Mouse (Mus musculus): ENCODE measurements around the gene Aoc3. TPM values are rescaled to one million over a fixed set of nuclear protein-coding genes. Genes with fewer than 3 reads are reported as not detected.

Gene Aoc3
- polyA plus RNA-seq (2015; fragmentation: Nextera tagmentation; extraction: Ambion mirVana) = 0.20 and 0.38 TPM in 2 replicates

DNA sequence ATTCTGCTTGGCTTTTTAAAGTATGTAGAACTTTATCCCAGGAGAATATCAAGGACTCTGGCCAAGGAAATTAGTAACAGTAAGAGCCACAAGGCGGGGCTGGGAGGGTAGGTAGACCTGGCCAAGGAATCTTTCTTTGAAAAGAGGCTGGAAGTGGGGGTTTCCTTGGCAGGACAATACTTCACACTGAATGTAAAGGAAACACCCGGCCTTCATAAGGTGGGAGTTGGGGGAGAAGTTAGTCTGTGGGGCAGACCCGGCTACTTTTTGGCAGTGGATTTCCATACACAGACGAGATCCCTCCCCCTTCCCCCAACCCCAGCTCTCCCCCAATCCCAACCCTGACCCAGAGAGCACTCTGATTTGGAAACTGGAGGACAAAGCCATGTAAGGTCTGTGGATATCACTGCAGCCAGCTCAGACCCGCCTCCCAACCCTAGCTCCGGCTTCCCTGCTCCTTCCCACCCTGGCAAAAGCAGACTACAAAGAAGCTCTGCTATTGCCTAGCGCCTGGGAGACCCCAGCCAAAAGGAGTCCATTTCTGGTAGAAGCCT lies at the start of gene Aoc3:
Gene Aoc3 (plus strand): TSS at position 235 of the 554 bp plus-strand sequence.
- H3K9me3 ChIP-seq (replicated peaks) = no peaks in the 10 kb centered on the region
- H3K27me3 ChIP-seq (replicated peaks) = no peaks in the 10 kb centered on the region
- H3K36me3 ChIP-seq = peaks cover 6% of the 10 kb centered on the region
- H3K4me3 ChIP-seq (replicated peaks) = no peak within 1 kb of the TSS
- H3K27ac ChIP-seq (replicated peaks) = no peak within 1 kb of the TSS
- no peak for ATAC-seq (ENCODE audit: low FRiP score)
- no peak within 1 kb of the TSS for H3K4me2 ChIP-seq
- 0 out of 2 replicates have a peak, but pooled peaks cover 7% of the 10 kb centered on the region for H3K4me1 ChIP-seq
- no peak within 1 kb of the TSS for H3K9ac ChIP-seq (replicated peaks)
- 71% methylated on average over 7 of the region's 7 CpGs for WGBS

DNA sequence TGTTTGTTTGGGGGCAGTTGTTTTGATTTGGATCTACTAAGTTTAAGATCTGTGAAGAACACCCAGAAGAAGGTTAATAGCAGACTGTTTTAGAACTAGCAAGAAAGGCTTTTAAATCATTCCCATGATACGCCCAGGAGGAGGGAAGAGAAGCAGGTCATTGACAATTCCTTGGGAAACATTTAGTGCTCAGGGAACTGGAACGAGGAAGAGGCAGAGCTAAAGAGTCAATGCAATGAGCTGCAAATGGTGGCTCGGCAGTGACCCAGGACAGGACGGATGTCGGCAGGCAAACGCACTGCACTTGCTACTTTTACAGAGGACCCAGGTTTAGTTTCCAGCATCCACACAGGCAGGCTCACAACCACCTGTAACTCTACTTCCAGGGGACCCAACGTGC lies 49.6 kb upstream of the Aoc3 start:
- no peaks in the 10 kb centered on the region for H3K9me3 ChIP-seq (replicated peaks)
- no peaks in the 10 kb centered on the region; the same call in 1 of the 2 replicates for H3K27me3 ChIP-seq (replicated peaks)
- no peak for ATAC-seq (ENCODE audit: low FRiP score)
- H3K4me2 ChIP-seq = no peak overlapping the region
- WGBS = 45% methylated on average over 7 of the region's 7 CpGs
- no peak overlapping the region for H3K27ac ChIP-seq (replicated peaks)
- H3K36me3 ChIP-seq = peaks cover 6% of the 10 kb centered on the region
- no peak overlapping the region for H3K9ac ChIP-seq (replicated peaks)
- H3K4me1 ChIP-seq = peaks cover 29% of the 10 kb centered on the region
- H3K4me3 ChIP-seq (replicated peaks) = no peak overlapping the region

DNA sequence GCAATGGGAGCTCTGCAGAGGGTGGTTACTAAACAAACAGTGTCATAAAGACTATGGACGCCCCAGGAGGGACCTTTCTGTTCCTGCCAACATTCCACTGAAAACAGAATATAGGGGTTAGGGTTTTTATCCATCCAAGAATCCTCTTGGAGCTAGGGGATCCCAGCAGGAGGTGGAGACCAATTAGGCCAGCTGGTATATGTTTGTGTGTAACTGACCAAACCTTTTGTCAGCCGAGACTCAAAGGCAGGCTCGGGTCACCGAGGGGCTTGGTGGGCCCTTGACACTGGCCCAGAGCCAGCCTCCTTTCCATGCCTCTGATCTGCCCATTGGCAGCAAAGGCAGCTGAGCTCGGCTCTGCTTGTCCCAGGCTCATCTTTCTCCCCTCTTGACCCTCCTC lies 47.5 kb upstream of the Aoc3 start:
- Histone ChIP-seq H3K27me3 (replicated peaks) (no peaks in the 10 kb centered on the region; the same call in 1 of the 2 replicates), H3K27ac (replicated peaks) (no peak overlapping the region), H3K9me3 (replicated peaks) (no peaks in the 10 kb centered on the region), H3K36me3 (peaks cover 13% of the 10 kb centered on the region), H3K4me2 (no peak overlapping the region), H3K4me3 (replicated peaks) (no peak overlapping the region), H3K9ac (replicated peaks) (no peak overlapping the region), H3K4me1 (peaks cover 11% of the 10 kb centered on the region)
- 19% methylated on average over 5 of the region's 5 CpGs for WGBS
- ATAC-seq (ENCODE audit: low FRiP score) = no peak

DNA sequence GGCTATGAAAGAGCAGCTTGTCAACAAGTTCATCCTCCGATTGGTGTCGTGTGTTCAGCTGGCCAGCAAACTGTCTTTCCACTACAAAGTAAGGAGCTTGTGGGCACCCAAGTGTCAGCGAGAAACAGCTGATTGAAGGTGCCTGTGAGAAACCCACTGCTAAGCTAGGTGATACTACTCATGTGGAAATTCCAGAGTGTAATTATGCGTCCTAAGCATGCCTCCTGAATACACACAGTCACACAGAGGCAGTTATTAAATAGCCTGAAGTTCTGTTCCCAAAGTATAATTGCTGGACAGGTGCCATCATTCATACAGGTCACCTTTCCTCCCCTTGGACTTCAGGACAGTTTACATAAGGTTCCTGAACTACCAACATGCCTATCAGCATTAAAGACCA lies 46.6 kb upstream of the Aoc3 start:
- no peak overlapping the region for H3K4me3 ChIP-seq (replicated peaks)
- ATAC-seq (ENCODE audit: low FRiP score) = no peak
- H3K9ac ChIP-seq (replicated peaks) = no peak overlapping the region
- H3K27me3 ChIP-seq (replicated peaks) = no peaks in the 10 kb centered on the region; the same call in 1 of the 2 replicates
- H3K4me1 ChIP-seq = peaks cover 7% of the 10 kb centered on the region
- H3K9me3 ChIP-seq (replicated peaks) = no peaks in the 10 kb centered on the region
- H3K27ac ChIP-seq (replicated peaks) = no peak overlapping the region
- peaks cover 18% of the 10 kb centered on the region for H3K36me3 ChIP-seq
- 74% methylated on average over 4 of the region's 4 CpGs for WGBS
- H3K4me2 ChIP-seq = no peak overlapping the region

DNA sequence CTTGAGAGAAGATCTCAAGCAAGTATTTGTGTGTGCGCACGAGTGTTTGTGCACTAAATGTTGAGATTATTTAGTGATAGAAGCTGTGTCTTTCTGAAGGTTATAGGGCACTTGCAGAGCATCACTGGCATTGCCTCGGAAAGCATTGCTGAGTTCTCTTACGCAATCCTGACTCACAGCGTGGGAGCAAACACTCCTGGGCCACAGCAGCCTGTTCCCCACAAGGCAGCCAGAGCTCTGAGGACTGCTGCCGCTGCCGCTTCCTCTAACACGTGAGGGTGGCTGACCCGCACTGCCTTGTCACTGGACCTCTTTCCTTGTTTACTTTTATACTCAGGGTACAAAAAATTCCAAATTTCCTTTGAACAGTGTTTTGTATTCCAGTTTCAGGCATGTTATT lies 43.1 kb upstream of the Aoc3 start:
- ATAC-seq (ENCODE audit: low FRiP score) = no peak
- H3K9ac ChIP-seq (replicated peaks) = no peak overlapping the region
- H3K4me1 ChIP-seq = no peaks in the 10 kb centered on the region
- WGBS = 88% methylated on average over 9 of the region's 9 CpGs
- no peaks in the 10 kb centered on the region for H3K9me3 ChIP-seq (replicated peaks)
- peaks cover 51% of the 10 kb centered on the region for H3K36me3 ChIP-seq
- H3K27ac ChIP-seq (replicated peaks) = no peak overlapping the region
- no peak overlapping the region for H3K4me2 ChIP-seq
- H3K27me3 ChIP-seq (replicated peaks) = no peaks in the 10 kb centered on the region
- no peak overlapping the region for H3K4me3 ChIP-seq (replicated peaks)

DNA sequence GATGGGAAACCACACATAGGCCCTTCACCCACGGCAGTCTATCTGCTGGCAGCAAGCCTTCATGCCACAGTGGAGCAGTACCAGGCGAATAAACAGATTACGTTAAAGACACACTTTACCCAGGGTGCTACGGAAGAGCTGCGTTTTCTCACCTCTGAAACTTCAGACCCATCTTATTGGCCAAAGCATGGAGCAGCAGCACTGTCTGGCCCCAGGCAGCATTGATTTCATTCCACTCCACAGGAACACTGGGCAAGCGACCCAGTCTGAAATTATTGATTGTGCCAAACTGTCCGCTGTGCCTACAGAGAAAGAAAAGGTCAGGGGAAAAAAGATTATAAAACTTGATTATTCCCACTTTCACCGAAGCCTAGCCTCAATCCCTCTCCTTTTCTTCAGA lies 39.2 kb upstream of the Aoc3 start:
- no peaks in the 10 kb centered on the region for H3K27me3 ChIP-seq (replicated peaks)
- peaks cover 80% of the 10 kb centered on the region for H3K36me3 ChIP-seq
- no peaks in the 10 kb centered on the region for H3K9me3 ChIP-seq (replicated peaks)
- no peak for ATAC-seq (ENCODE audit: low FRiP score)
- H3K27ac ChIP-seq (replicated peaks) = no peak overlapping the region
- 99% methylated on average over 8 of the region's 8 CpGs for WGBS
- no peak overlapping the region for H3K4me2 ChIP-seq
- H3K4me1 ChIP-seq = no peaks in the 10 kb centered on the region
- no peak overlapping the region for H3K9ac ChIP-seq (replicated peaks)
- H3K4me3 ChIP-seq (replicated peaks) = no peak overlapping the region

DNA sequence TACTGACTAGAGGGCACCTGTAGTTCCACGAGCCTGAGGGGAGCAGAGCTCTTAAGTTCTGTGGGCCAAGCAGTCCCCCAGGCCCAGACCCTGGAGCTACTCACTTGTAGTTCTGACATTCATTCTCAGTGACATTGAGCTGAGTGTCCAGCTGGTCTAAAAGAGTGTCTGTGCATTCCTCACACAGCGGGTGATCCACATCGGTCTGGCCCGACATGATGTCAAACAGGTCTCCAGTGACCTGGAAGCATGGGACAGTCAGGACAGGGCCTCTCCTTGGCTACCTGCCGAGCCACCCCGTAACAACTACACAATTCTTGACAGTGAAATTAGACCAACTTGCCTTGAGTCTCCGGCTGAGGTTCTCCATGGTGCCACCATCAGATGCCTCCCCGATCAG lies 35.2 kb upstream of the Aoc3 start:
- H3K4me2 ChIP-seq = no peak overlapping the region
- 96% methylated on average over 8 of the region's 8 CpGs for WGBS
- peaks cover 7% of the 10 kb centered on the region for H3K4me1 ChIP-seq
- H3K27me3 ChIP-seq (replicated peaks) = no peaks in the 10 kb centered on the region
- no peaks in the 10 kb centered on the region for H3K9me3 ChIP-seq (replicated peaks)
- no peak overlapping the region for H3K9ac ChIP-seq (replicated peaks)
- ATAC-seq (ENCODE audit: low FRiP score) = no peak
- no peak overlapping the region for H3K4me3 ChIP-seq (replicated peaks)
- H3K36me3 ChIP-seq = peaks cover 82% of the 10 kb centered on the region
- no peak overlapping the region for H3K27ac ChIP-seq (replicated peaks)

DNA sequence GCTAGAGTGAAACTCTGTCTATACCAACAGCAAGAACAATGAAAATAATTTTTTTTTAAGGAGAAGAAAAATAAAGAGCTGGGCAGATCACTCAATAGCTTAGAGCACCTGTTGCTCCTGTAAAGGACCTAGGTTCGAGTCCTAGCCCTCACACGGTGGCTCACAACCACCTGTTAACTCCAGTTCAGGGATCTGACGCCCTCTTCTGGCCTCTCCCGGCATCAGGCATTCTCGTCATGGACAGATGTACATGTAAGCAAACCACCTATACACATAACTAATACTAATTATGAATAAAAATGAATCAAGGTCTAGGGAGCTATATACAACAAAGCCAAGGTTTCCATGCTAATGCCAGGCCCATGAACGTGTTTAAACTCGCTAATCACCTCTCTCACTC lies 29.5 kb upstream of the Aoc3 start:
- H3K4me3 ChIP-seq (replicated peaks) = peak overlapping the region; percentile 92
- H3K27me3 ChIP-seq (replicated peaks) = no peaks in the 10 kb centered on the region
- 69% methylated on average over 7 of the region's 7 CpGs for WGBS
- H3K27ac ChIP-seq (replicated peaks) = no peak overlapping the region
- no peak for ATAC-seq (ENCODE audit: low FRiP score)
- H3K36me3 ChIP-seq = peaks cover 27% of the 10 kb centered on the region
- H3K4me1 ChIP-seq = peaks cover 26% of the 10 kb centered on the region
- H3K9ac ChIP-seq (replicated peaks) = peak overlapping the region; percentile 89
- no peaks in the 10 kb centered on the region for H3K9me3 ChIP-seq (replicated peaks)
- H3K4me2 ChIP-seq = peak overlapping the region; percentile 97

DNA sequence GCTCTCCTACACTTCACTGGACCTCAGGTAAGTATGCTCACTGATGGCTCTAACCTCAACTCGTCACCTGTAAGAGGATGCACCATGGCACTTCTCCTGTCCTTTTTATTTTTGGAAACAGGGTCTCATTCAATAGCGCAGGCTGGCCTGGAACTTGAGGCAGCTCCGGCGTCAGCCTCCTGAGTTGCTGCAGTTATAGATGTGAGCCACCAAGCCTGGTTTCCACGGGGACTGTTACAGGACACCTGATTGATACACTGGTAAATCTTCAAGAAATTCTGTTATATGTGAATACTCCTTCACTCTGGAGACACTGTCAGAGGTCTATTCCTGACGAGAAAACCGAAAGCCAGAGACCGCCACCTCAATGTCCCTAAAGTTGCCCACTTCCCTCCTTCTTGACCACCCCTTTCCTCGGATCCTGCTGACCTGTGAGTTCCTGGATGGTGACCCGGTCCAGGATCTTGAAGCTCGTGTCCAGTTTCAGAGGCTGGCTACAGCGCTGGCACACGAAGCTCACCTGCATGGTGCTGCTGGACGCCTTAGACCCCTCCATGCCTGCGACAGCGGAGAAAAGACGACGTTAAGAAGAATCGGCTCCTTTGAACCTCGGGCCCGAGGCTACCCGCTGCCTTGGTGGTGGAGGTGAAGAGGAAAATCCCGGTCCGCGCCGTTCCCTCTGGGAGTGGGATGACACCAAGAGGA lies 29.0 kb upstream of the Aoc3 start:
- peaks cover 26% of the 10 kb centered on the region for H3K4me1 ChIP-seq
- H3K9ac ChIP-seq (replicated peaks) = peak overlapping the region; percentile 89
- H3K4me3 ChIP-seq (replicated peaks) = peak overlapping the region; percentile 92
- H3K9me3 ChIP-seq (replicated peaks) = no peaks in the 10 kb centered on the region
- peak overlapping the region; percentile 77 for H3K27ac ChIP-seq (replicated peaks)
- H3K4me2 ChIP-seq = peak overlapping the region; percentile 97
- WGBS = 13% methylated on average over 26 of the region's 26 CpGs
- ATAC-seq (ENCODE audit: low FRiP score) = no peak
- H3K27me3 ChIP-seq (replicated peaks) = 0 out of 2 replicates have a peak, but pooled peaks cover 2% of the 10 kb centered on the region
- H3K36me3 ChIP-seq = peaks cover 21% of the 10 kb centered on the region

DNA sequence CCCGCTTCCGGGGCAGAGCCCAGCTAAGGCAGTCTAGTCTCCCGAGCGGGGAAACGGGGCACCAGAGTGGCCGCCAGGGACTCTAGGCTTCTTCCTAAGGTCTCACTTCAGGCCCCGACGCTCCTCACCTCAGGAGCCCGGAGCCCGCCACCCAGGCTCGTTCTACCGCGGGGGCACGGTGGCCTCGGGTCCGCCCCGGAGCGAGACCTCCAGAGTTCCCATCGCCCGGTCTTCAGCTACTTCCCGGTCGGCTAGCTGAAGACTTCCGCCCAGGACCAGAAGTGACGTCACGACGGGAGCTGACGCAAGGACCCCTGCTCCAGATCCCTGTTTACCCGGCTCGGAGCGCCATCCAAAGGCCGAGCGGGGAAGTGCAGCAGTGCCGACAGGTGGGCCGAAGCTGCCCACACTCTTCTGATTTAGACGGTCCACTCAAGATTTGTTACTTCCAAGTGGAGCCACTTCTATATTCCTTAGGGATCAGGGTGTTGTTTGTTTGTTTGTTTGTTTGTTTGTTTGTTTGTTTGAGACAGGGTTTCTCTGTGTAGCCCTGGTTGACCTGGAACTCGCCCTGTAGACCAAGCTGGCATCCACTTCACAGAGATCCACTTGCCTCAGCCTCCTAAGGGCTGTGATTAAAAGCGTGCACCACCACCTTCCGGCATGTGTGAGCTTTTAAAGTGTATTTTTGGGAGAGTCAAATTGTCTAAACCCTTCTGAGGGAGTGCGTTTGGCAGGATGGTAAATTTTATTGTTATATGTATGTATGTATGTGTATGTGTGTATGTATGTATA lies 28.2 kb upstream of the Aoc3 start, which contains the start of gene Becn1:
Gene Becn1 (minus strand): TSS at position 283 of the 795 bp plus-strand sequence.
- Histone ChIP-seq H3K4me3 (replicated peaks) (peak within 1 kb of the TSS; percentile 92), H3K36me3 (peaks cover 21% of the 10 kb centered on the region), H3K27me3 (replicated peaks) (0 out of 2 replicates have a peak, but pooled peaks cover 9% of the 10 kb centered on the region), H3K9ac (replicated peaks) (peak within 1 kb of the TSS; percentile 89), H3K4me2 (peak within 1 kb of the TSS; percentile 97), H3K9me3 (replicated peaks) (no peaks in the 10 kb centered on the region), H3K4me1 (peaks cover 26% of the 10 kb centered on the region), H3K27ac (replicated peaks) (peak within 1 kb of the TSS; percentile 77)
- ATAC-seq (ENCODE audit: low FRiP score) = peak; percentile 96
- WGBS = 8% methylated on average over 39 of the region's 39 CpGs

DNA sequence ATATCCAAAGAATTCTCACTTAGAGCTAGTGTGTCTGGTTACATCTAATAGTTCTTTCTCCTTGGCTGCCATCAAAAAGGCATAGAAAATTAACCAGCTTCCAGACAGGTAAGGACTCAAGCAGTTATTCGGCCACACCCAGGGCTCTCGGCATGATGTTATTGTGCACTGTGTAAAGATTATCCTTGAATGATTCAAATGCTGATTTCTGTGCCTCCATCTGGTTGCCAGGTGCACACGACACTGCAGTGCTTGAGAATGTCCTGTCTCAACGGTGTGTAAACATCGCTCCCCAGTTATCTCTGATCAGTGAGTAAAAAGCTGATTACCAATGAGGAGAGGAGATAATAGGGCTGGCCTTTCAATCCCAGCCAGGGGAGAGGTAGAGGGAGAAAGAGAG lies 22.7 kb upstream of the Aoc3 start:
- Histone ChIP-seq H3K4me3 (replicated peaks) (no peak overlapping the region), H3K4me1 (no peaks in the 10 kb centered on the region), H3K9ac (replicated peaks) (no peak overlapping the region), H3K4me2 (no peak overlapping the region), H3K9me3 (replicated peaks) (no peaks in the 10 kb centered on the region), H3K27ac (replicated peaks) (no peak overlapping the region), H3K36me3 (no peaks in the 10 kb centered on the region), H3K27me3 (replicated peaks) (peaks cover 9% of the 10 kb centered on the region; the same call in 1 of the 2 replicates)
- ATAC-seq (ENCODE audit: low FRiP score) = no peak
- WGBS = 46% methylated on average over 5 of the region's 5 CpGs

Measured in neural tube, embryonic 15.5 days (tissue).